Mouse (Mus musculus): ENCODE data around the gene Tef. TPM values are rescaled to one million over a fixed set of nuclear protein-coding genes. Genes with fewer than 3 reads are reported as not detected.

The Tef gene
- polyA plus RNA-seq, 1 experiment: 95.4 TPM

DNA sequence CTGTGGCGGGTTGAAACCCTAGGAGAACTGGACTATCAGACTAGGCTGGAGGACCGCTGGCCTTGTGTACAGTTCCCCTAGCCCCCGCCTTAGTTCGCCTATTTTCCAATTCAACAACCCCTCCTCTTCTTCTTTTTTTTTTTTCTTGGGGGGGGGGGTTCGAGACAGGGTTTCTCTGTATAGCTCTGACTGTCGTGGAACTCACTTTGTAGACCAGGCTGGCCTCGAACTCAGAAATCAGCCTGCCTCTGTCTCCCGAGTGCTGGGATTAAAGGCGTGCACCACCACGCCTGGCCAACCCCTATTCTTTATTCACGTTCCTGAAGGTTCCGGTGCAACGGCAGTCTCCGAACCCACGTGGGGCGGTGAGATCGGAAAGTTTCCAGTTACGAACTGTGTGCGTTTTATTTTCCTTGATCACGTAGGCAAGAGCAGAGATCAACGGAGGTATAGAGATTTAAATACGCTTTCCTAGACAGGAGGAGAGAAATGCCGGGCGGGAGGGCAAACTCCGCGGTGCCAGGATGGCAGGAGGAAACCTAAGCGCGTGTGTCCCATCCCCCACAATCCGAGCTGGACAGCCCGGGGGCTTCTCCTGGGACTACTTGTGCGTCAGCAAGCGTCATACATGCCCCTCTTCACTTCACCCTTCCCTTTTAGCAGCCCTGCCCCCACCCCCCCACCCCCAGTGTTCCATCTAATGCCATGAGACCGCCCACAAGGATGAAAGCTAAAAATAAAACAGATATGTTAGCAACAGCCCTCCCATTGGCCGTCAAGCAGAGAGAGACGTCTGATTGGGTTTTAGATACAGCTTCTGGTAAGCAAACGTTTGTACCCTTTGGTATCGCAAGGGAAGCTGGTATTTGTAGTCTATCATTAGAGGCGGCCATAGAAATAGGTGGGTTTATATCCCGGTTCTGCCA lies 57.4 kb downstream of the Tef start:
- peak; percentile 82 for DNase-seq
- whole genome bisulfite sequencing: under 1% methylated on average over 39 of the region's 39 CpGs
- Histone ChIP-seq H3K4me1 (ENCODE audit: control insufficient read depth, insufficient read depth, low read length) (peaks cover 5% of the 10 kb centered on the region; the same call in 1 of the 2 replicates), H3K4me3 (replicated peaks; ENCODE audit: extremely low read depth, low read depth, low read length) (peak overlapping the region; percentile 83)
- TF ChIP-seq POLR2A (IDR thresholded peaks at IDR 0.05; ENCODE audit: borderline replicate concordance, extremely low read depth, low read depth, low read length) (peak; percentile 50; the same call in 1 of the 2 replicates), CTCF (IDR thresholded peaks at IDR 0.05; ENCODE audit: insufficient read depth, low read length) (no peak)

DNA sequence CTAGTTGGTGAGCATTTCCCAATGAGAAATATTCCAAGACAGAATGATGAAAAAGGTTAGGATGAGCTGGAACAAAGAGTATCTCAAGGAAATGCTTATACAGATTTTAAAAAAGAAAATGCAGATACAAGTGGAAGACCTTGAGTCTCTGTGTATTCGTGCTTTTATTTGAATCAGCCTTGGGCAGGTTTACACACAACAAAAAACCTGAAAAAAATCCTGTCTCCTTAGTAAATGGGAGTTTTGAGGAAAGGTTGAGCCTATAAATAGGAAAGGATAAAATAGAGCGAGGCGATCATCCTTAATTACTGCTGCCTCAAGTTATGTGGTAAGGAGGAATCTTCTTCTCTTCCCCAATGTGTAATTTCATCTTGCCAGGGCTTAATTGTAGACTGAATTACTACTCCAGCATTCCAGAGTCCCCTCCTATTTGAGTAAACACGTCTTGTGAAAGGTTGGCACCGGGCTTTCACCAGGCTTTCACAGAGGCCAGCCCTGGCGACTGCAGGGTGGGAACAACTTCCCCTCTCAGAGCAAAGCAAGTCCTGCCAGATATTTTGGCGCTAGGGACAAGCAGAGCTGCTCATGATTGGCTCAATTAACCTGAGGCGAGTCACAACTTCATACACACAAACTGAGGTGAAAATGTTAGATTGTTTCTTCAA lies 58.4 kb downstream of the Tef start:
- 19% methylated on average over 8 of the region's 8 CpGs for WGBS
- peak; percentile 60 for DNase-seq

DNA sequence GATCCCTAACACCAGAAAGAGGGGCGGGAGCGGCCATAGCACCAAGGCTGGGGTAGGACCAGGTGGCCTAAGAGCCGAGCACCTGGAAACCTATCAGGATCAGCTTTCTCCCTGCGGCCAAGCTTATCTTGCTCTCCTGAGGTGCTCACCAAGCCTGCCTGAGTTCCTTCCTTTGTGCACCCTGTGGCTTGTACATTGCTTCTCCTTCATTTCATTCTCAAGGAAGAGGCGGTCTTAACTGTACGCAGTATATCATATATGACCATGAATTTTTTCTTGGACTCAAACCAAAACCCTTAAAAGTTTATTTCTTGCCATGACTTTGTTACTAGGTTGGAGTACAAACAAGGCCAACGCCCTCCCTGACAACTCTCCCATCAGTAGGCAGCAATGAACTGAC lies 62.0 kb downstream of the Tef start:
- TF ChIP-seq CTCF (IDR thresholded peaks at IDR 0.05; ENCODE audit: insufficient read depth, low read length): no peak
- TF ChIP-seq POLR2A (IDR thresholded peaks at IDR 0.05; ENCODE audit: borderline replicate concordance, extremely low read depth, low read depth, low read length): no peak
- Histone ChIP-seq H3K4me3 (replicated peaks; ENCODE audit: extremely low read depth, low read depth, low read length) (no peak overlapping the region), H3K4me1 (ENCODE audit: control insufficient read depth, insufficient read depth, low read length) (no peaks in the 10 kb centered on the region)
- no peak for DNase-seq
- 94% methylated on average over 7 of the region's 7 CpGs for WGBS

More for the DNA sequence above, 58.4 kb downstream of the Tef start:
- H3K4me3 ChIP-seq (replicated peaks; ENCODE audit: extremely low read depth, low read depth, low read length): no peak overlapping the region
- H3K4me1 ChIP-seq (ENCODE audit: control insufficient read depth, insufficient read depth, low read length): peaks cover 2% of the 10 kb centered on the region; the same call in 1 of the 2 replicates
- TF ChIP-seq CTCF (IDR thresholded peaks at IDR 0.05; ENCODE audit: insufficient read depth, low read length) (no peak), POLR2A (IDR thresholded peaks at IDR 0.05; ENCODE audit: borderline replicate concordance, extremely low read depth, low read depth, low read length) (peak; percentile 49; the same call in 1 of the 2 replicates)

DNA sequence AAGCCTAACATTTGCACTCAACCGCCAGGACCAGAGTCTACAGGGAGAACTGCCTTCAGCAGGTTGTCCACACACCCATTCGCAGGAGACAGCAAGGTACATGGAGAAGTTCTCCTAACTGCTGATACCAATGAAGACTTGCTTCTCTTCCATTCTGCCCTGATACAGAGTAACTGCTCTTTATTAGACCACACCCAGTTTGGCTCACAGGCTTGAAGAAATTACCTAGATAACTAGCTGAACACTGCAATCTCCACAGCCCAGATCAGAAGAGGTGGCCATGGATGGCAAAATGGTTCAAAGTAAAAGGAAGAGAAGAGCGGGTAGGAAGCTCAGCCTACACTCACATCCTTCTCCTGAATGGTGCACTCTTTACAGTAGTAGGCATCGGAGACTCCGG lies 67.8 kb downstream of the Tef start:
- Histone ChIP-seq H3K4me1 (ENCODE audit: control insufficient read depth, insufficient read depth, low read length) (peaks cover 8% of the 10 kb centered on the region; the same call in 1 of the 2 replicates), H3K4me3 (replicated peaks; ENCODE audit: extremely low read depth, low read depth, low read length) (no peak overlapping the region)
- no peak for TF ChIP-seq POLR2A (IDR thresholded peaks at IDR 0.05; ENCODE audit: borderline replicate concordance, extremely low read depth, low read depth, low read length)
- no peak for TF ChIP-seq CTCF (IDR thresholded peaks at IDR 0.05; ENCODE audit: insufficient read depth, low read length)
- 91% methylated on average over 5 of the region's 5 CpGs for WGBS
- DNase-seq: no peak

DNA sequence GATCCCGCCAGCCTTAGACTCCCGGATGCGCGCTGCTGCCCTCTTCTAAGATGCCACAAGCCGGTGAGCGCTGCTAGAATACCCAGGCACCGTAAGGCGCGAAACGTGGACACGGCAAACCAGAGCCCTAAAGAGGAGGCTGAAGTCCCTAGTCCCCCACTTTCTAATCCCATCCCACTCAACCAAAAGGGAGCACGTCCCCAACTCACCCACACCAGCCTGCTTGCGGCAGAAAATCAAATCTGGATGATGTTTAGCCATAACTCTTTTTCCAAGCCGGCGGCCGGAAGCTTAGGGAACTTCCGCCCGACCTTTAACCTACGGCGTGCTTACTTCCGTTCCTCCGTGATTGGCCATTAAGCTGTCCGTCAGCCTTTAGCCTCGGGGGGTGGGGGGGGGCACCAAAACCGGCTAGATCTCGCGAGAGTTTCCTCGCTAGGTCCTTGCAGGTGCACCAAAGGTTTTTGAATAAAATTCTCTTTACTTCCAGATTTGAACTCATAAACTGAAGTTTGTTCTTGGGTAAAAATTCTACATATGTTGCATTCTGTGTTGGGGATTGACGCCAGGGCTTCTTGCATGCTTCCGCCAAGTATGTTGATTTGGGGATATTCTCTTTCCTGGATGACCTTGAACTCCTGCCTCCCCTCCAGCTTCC lies 69.5 kb downstream of the Tef start, which contains the start of gene Phf5a:
Phf5a (minus strand) TSS at position 308 of the 658 bp plus-strand sequence.
- WGBS: under 1% methylated on average over 30 of the region's 30 CpGs
- TF ChIP-seq CTCF (IDR thresholded peaks at IDR 0.05; ENCODE audit: insufficient read depth, low read length) (no peak), POLR2A (IDR thresholded peaks at IDR 0.05; ENCODE audit: borderline replicate concordance, extremely low read depth, low read depth, low read length) (peak; percentile 63; the same call in 1 of the 2 replicates)

DNA sequence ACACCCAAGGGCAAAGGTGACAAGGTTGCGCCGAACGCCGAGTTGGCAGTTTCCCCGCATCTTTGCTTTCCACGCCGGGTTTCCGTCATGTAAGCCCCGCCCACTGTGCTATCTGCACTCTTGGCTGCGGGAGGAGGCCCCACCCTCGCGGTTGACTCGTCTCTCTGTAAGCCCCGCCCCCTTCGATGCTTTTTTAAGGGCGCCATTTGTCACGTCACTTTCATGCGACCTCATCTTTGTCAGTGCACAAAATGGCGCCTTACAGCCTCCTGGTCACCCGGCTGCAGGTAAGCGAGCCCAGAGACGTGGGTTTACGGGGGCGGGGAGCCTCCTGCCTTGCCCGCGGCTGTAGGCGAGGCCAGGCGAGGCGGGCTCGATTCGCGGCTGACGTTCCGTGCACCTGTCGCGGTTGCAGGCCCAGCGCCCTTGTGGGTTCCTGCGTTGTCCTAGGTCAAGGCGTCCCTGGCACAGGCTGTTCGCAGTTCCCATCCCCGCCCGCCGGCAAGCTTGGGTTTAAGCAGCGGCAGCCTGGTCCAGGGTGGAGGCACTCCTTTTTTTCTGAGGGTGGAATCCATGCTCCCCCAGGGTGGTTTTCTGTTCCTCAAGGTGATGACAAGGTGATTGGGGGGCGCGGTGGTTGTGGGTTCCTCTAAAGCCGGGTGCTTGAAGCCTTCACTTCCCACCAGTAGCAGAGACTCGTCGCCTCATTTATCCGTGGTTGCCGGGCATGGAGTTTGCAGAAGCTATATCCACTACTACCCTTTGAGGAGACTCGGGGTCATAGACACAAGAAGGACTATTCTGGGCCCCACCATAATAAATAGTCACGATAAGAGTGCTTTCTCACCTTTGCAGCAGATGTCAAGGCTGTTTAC lies 70.3 kb downstream of the Tef start, which contains the start of gene Aco2:
Aco2 (plus strand) TSS at position 48 of the 875 bp plus-strand sequence.
- Histone ChIP-seq H3K4me3 (replicated peaks; ENCODE audit: extremely low read depth, low read depth, low read length) (peak within 1 kb of the TSS; percentile 89), H3K4me1 (ENCODE audit: control insufficient read depth, insufficient read depth, low read length) (peaks cover 8% of the 10 kb centered on the region; the same call in 1 of the 2 replicates)
- TF ChIP-seq CTCF (IDR thresholded peaks at IDR 0.05; ENCODE audit: insufficient read depth, low read length) (no peak), POLR2A (IDR thresholded peaks at IDR 0.05; ENCODE audit: borderline replicate concordance, extremely low read depth, low read depth, low read length) (peak; percentile 51; the same call in 1 of the 2 replicates)
- peak; percentile 99 for DNase-seq
- WGBS: under 1% methylated on average over 53 of the region's 53 CpGs

More for the DNA sequence above, 69.5 kb downstream of the Tef start, which contains the start of gene Phf5a:
- peak; percentile 80 for DNase-seq
- H3K4me3 ChIP-seq (replicated peaks; ENCODE audit: extremely low read depth, low read depth, low read length): peak within 1 kb of the TSS; percentile 89
- peaks cover 8% of the 10 kb centered on the region; the same call in 1 of the 2 replicates for H3K4me1 ChIP-seq (ENCODE audit: control insufficient read depth, insufficient read depth, low read length)

Other genes with a start within 250 kb of the Tef start
- gene Ep300, start 217.1 kb upstream of the Tef start, polyA plus RNA-seq (2012; rRNA removed): 26.4 and 32.4 TPM in 2 replicates
- gene L3mbtl2, start 138.5 kb upstream of the Tef start, polyA plus RNA-seq (2012; rRNA removed): 11.7 and 16.9 TPM in 2 replicates
- 3.5 and 6.5 TPM in 2 replicates for gene Chadl, start 105.1 kb upstream of the Tef start, polyA plus RNA-seq (2012; rRNA removed)
- gene Zc3h7b, start 57.4 kb upstream of the Tef start, polyA plus RNA-seq (2012; rRNA removed): 47.5 and 52.4 TPM in 2 replicates
- 19.7 and 26.5 TPM in 2 replicates for gene Rangap1, start 56.9 kb upstream of the Tef start, polyA plus RNA-seq (2012; rRNA removed)
- gene Tob2, start 56.4 kb downstream of the Tef start, polyA plus RNA-seq (2012; rRNA removed): 35.8 and 39.0 TPM in 2 replicates
- gene Phf5a, start 69.5 kb downstream of the Tef start, polyA plus RNA-seq (2012; rRNA removed): 23.6 and 34.4 TPM in 2 replicates
- gene Aco2, start 69.9 kb downstream of the Tef start, polyA plus RNA-seq (2012; rRNA removed): 147 and 242 TPM in 2 replicates
- gene Polr3h, start 123.8 kb downstream of the Tef start, polyA plus RNA-seq (2012; rRNA removed): 7.7 and 11.8 TPM in 2 replicates
- 8.0 and 9.7 TPM in 2 replicates for gene Csdc2, start 134.3 kb downstream of the Tef start, polyA plus RNA-seq (2012; rRNA removed)
- gene Pmm1, start 158.5 kb downstream of the Tef start, polyA plus RNA-seq (2012; rRNA removed): 35.6 and 41.0 TPM in 2 replicates
- not detected in 2 replicates for gene 1700029P11Rik, start 178.1 kb downstream of the Tef start, polyA plus RNA-seq (2012; rRNA removed)
- 11.5 and 13.3 TPM in 2 replicates for gene Xrcc6, start 185.4 kb downstream of the Tef start, polyA plus RNA-seq (2012; rRNA removed)
- gene Desi1, start 231.4 kb downstream of the Tef start, polyA plus RNA-seq (2012; rRNA removed): 24.0 and 31.1 TPM in 2 replicates
- gene Snu13, start 245.2 kb downstream of the Tef start, polyA plus RNA-seq (2012; rRNA removed): 54.7 and 56.6 TPM in 2 replicates

Data from lung, adult 2 months (tissue).